Mouse (Mus musculus) megakaryocyte, embryonic 14.5 days (primary cell): ENCODE measurements at regions not wholly inside any gene's neighbourhood (a gene's known extent, or its start where the extent isn't known, plus 50 kb on each side); places are given as distances from the start of the nearest gene placed in this dataset.

Experiments used
- FLI1 ChIP-seq: IDR thresholded peaks from 2 replicates; pipeline ENCODE4 v1.6.1; 2012; ENCODE audit warnings: low read length, inconsistent platforms, mixed read lengths
- GATA1 ChIP-seq: IDR thresholded peaks from 3 replicates; pipeline ENCODE4 v1.6.1; 2012; ENCODE audit warnings: mixed read lengths, low read length, inconsistent platforms, borderline replicate concordance

GRCm38 (mm10) chr12:112264201-112264600, 118.2 kb downstream of the Kif26a start:
- TF ChIP-seq GATA1 (no peak), FLI1 (no peak)
